Mouse (Mus musculus) A20 (cell line): ENCODE measurements around the gene Ttll1.

Source experiments
- DNase-seq: peaks from one replicate; pipeline ENCODE4 v3.0.0-alpha.2; 2011; ENCODE audit warnings: low read depth, low spot score

Ttll1 gene

DNA sequence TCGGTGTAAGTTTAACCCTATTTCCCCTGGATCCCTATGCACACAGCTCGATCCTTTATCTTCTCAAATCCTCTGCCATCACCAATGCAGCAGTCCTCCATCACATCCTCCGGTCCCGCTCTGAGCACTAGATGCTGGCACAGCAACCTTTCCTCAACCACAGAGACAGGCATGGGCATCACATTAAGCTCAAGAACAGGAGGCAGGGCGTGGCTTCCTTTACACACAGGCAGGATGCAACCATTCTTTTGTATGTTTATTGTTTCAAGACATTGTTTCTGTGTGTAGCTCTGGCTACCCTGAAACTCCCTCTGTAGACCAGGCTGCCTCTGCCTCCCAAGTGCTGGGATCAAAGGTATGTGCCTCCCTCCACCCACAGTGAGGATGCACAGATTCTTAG is 55.1 kb downstream of the Ttll1 start:
- no peak for DNase-seq

DNA sequence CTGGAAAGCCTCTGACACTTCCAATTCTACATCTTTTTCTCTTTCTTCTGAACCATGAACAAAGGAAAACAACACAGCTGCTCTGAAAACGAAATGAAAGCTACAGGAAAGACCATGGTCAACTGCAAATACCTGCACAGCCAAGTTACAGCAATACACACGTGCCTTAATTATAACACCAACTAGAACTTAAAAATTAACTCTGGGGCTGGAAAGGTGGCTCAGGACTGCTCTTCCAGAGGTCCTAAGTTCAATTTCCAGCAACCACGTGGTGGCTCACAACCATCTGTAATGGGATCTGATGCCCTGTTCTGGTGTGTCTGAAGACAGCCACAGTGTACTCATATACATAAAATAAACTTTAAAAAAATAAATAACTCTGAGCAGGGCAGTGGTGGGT is 55.7 kb downstream of the Ttll1 start:
- DNase-seq, result no peak

DNA sequence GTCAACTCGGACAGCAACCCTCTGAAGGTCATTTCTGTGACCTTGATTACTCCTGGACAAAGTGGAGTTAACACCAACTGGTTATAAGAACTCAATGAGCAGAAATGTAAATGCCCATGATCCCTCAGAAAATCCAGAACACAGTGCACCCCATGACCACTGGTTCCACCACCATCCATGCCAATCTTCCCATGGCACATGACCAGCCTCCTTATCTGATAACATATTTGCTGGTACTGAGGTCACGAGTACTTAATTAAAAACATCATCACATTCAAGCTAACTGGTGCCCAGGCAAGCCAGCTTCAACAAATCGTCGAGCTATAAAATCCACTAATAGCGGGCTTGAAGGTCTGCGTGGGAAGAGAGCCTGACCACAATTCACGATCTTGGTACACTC is 56.3 kb downstream of the Ttll1 start:
- no peak for DNase-seq

DNA sequence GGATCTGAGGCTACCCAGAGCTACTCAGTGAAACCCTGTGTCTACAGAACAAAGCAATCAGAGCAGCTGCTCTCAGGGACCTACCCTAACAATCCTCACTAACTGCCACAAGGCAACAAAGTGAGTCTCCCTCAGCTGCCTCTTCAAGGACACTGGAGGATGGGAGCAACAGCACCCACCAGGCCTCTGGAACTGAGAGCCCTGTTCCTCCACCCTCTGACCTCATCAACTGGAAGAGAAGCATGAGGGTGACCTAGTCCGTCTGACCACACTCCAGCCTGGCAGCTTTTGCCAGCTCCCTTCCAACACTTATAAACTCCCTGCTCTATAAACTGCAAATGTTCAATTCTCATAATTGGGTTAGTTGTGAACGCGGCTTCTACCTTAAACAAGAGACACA is 56.8 kb downstream of the Ttll1 start:
- DNase-seq, result no peak

DNA sequence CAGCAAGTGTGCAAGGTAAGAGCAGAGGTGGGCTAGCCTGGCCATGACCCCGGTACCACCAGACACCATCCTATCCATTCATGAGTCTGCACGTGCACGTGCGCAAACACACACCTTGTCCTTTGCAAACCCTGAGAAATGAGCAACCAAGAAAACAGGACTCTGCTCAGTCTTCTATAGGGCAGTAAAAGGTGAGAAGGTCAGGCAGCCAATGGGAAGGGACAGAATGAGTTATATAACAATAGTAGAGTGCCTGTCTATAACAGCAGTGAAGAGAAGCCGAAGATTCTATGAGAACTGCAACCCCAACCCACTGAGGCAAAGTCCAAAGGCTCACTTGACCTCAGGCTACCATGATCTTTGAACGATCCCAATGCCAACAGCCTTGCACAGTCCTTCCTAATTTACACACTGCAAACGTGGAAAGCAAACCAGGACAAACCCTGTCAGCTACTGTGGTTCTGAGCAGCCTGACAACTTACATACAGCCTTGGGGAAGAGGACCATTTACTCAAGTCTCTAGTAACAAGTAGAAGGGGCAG is 58.4 kb downstream of the Ttll1 start:
- no peak for DNase-seq

DNA sequence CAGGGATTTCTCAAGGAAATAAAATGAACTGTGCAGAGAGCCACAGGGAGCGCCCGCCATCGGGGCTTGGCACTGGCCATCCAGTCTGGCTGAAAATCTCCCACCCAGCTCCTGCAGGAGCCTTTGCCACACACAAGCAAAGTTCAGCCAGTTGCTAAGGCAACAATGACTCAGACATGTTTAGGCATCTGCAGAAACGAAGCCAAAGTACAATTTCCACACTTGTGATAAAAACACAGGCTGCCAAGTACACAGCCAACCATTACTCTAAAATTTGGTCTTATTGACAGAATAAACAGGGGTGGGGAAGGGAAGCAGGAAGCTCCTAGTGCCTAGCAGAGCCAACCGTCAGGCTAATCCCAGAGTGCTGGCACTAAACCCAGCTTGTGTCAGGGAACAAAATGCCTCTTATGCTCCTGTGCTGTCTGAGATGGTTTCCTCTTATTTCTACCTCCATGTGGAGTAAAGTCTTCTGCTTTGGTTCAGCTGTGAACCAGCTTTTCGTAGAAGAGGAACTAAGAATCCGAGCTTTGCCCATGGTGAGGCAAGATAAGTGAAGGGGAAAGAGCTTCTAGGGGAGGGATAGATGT is 59.0 kb downstream of the Ttll1 start:
- DNase-seq, result peak; percentile 31

DNA sequence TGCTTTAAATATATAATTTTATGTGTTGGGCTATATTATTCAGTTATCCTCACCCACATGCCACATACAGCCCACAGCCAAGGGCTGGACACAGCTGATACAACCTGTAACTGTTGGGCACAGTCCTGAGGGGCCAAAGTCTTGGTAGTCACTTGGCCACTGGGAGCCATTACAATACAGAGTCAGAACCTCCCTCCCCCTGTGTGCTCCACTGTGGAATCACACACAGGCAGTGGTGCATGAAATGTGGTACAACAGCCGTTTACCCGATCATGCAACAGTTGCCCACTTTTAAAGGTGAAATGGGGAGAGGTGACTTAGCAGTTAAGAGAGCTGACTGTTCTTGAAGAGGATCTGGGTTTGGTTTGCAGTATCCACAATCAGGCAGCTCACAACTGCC is 60.7 kb downstream of the Ttll1 start:
- no peak for DNase-seq

DNA sequence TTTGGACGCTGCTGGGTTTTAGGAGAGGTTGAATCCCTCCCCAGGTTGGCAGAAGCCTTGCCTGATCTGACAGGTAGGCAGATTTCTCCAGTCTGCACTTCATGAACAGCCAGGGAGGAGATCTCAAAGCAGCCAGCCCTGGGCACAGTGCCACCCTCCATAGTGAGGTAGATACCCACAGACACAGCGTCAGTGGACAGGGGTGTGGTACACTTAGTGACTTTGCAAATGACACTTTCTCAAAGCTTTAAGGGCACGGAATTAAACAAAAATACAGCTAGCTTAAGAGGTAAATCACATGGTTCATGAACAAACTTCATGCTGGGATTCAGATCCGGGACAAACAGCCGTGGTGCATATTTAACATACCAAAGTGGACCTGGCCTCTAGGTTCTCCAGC is 62.0 kb downstream of the Ttll1 start:
- DNase-seq, result no peak

DNA sequence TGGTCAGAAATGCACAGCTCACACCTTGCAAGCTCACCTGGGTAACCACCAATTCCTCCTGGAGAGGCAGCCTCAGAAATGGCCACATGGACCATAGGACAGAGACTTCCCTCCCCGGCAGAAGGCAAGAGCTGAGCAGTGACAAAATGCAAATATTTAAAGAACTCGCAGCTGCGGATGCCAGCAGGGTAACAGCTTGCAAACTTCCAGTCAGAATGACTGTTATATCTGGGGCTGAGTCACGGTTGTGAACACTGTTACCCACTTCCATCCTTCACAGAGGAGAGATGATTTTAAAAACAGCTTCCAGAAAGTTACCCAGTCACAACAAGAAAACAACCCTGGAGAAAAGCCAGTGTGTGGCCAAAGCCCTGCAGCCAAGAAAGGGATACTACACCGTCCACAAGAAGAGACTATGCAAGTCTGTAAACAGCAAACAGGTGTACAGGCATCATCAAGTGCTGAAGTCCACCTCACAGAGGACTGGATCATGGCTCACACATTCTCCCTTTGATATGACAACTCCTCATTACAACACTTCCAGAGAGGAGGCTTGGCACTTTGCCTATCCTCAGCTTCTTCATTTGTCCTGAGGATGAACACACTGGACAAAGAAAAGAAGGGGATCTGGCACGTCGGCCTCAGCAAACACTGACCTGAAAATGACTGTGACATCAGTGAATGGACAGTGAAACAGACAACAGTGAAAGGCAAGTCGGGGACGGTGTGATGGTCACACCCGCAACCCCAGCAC is 62.7 kb downstream of the Ttll1 start:
- peak; percentile 75 for DNase-seq

DNA sequence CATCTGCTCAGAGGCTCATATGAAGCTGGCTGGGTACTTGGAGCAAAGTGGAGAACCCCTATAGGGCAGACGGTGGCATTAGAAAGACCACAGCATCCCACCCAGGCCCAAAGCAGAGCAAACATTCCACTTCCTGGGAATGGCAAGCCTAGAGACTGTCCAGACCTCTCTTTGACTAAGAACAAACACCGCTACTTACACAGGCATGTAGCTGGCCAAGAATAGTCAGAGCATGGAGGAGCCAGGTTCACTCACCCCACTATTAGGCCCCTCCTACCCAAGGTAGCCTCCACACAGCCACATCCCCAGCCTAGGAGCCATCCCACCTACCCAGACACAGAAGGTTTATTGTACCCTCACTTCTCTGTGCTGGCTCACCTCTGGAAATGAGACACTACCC is 64.8 kb downstream of the Ttll1 start:
- no peak for DNase-seq

DNA sequence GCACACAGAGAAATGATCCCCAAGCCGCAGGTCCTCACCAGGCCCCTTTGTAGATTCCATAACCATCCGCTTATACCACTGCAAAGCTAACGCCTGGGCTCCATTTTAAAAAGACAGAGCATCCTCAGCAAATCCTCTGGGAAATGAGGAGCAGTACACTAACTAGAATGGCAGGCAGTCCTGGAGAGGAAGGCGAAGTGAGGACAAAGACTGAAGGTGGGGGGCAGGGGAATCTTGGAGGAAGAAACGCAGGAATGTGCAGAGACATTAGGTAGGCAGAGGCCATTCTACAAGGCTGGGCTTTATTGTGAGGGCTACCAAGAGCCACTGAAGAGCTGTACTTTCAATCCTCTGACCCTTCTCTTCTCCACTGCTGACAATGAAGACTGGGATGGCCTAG is 65.3 kb downstream of the Ttll1 start:
- DNase-seq, result no peak

DNA sequence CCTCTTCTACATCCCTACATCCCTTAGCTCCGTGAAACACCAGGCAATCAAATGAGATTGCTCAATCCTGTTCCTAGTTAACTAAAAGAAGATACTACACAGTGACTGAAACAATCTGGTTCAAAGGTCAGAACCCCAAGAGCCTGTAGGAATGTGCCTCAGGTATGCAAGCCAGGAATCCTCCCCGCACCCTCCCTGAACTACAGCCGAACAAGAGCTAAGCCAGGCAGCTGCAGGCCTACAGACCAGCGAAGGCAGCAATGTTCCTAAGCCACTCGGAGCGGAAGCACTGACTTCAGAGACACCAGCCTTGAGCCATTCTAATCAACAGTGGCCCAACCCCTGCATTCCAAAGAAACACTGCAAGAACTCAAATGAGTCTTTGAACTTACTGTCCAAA is 66.3 kb downstream of the Ttll1 start:
- DNase-seq, result no peak

DNA sequence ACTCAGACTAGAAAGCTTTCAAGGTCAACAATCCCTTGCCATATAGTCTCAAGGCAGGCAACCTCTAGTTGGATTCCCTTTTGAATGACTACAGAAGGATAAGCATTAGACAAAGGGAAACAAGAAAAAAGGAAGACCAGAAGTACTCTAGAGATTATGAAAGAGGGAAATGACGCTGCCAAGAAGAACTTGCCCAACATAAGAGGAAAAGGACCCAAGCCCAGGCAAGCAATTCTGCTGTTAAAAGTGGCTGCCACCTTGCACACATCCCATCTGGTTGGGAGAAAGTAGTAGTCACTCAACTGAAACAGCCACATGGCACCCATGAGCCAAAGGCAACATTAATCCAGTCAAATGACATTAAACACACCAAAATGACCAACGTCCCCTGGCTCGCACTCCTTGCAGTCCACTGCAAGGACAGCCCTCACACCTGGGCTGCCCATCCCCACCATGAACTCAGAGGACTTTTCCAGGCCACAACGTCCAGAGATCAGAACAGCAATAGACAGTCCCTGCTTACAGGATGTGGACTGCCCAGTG is 68.1 kb downstream of the Ttll1 start:
- no peak for DNase-seq

DNA sequence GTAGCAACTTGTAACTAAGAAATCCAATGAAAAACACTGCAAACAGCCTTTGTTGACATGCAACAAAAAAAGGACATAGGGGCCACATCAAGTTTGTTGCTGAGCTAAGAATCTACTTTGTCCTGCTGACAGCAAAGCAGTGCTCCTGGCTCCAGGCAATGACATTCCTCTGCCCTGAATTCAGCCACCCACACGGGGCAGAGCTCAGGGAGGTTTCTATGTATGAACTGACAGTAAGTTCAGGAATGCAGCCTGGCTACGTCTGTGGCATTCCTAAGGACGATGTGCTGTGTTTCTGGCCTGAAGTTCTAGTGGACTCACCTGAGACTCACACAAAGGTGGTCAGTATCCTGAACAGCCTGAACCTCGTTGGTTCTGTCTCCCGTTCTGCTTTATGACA is 70.0 kb downstream of the Ttll1 start:
- DNase-seq, result no peak

DNA sequence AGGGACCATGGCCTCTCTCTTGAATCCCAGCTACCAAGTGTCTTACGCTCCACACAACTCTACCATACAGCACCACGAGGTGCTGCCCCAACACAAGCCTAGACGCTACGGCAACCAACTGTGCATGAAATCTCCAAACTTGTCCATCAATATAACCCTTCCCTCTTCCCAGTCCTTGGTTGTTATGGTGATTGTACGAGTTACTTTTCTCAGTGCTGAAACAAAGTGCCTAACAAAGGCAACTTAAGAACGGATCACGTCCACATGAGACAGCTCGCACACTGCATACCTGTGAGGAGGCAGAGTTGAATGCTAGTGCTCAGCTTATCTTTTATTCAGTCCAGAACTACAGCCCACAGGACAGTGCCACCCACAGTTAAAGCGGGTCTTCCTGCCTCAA is 74.2 kb downstream of the Ttll1 start:
- DNase-seq, result no peak

DNA sequence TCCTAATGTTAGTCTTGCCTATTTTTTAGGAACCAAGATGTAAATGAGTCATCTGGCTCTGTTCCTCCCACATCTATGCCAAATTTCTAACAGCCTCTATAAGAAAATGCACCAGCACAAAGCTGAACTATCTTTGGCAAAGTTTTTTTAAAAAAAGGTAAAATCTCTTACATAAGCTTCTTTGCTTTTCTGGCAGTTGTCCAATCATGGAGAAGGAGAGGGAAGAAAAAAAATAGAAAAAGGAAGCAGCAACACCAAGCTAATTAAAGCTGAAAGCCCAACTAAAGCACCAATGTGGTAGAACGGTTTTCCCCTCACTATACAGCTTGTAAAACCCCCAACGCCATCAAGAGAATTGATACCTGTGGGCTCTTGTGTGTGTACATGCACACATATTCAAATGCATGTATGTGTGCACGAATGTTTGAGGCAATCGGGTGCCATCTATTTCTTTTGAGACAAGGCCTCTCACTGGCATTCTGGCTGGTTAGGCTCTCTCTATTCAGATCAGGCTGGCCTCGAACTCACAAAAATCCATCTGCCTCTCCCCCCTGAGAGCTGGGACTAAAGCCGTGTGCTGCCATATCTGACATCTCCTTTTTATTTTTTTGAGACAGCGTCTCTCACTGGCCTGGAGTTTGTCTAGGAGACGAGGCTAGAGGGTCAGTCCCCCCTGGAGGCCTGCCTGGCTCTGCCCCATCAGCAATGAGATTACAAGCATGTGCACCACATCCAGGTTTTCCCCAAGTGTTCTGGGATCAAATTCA is 75.2 kb downstream of the Ttll1 start:
- DNase-seq, result peak; percentile 73

DNA sequence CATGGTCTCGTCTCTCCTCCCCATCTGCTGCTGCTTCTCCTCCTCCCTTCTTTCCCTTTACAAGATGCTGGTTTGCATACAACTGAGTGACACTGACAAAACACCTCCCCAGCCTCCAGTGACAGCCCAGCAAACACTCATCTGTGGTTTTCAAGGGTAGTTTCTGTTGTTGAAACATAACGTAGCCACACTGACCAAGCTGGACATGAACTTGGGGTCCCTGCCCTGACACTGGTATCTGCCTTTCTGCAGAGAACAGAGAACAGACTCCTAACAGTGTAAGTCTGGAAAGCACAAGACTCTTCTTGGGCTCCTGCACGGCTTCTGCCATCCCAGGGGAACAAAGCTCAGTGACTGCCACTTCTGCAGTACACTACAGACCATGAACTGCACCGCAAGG is 76.0 kb downstream of the Ttll1 start:
- peak; percentile 75 for DNase-seq
